Mouse (Mus musculus) gastrocnemius, adult 8-10 months (tissue): Measurements from ENCODE around the gene Kcns3. TPM values are rescaled to one million over a fixed set of nuclear protein-coding genes. Genes with fewer than 3 reads are reported as not detected.

Experiments
- DNase-seq, 2 experiments: peaks; one replicate each; pipeline ENCODE4 v3.0.0; 2022; ENCODE audit warnings: low spot score in 2 of 2
- total RNA-seq, 4 experiments: library from RNA; stranded (reverse); gene quantifications; 2 replicates each; pipeline ENCODE4 v1.2.4; 2022

Kcns3 gene
- total RNA-seq: 1 to 10 TPM in 1 of 4 experiments, under 1 TPM in 3; 0.65 to 1.1 (median 0.75) TPM

DNA sequence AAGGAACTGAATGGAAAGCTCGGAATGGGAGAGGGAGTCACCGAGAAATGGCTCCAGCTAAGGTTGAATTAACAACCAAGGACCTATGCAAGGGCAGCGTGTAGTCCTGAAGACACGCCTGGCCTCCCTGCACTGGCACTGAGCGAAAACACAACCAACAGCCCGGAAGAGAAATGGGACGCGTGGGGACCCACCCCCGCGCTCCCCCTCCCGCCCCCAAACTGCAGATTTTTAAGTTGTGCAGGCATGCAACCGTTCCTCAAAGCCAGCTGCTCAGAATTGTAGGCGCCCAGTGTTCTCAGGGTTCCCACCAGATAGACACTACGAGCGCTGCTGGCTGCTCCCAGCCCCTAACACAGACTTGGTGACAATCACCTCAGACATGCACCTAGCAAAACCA is at the start of gene Kcns3:
Gene Kcns3 (minus strand): TSS at position 42 of the 400 bp plus-strand sequence.
- no peak for DNase-seq

DNA sequence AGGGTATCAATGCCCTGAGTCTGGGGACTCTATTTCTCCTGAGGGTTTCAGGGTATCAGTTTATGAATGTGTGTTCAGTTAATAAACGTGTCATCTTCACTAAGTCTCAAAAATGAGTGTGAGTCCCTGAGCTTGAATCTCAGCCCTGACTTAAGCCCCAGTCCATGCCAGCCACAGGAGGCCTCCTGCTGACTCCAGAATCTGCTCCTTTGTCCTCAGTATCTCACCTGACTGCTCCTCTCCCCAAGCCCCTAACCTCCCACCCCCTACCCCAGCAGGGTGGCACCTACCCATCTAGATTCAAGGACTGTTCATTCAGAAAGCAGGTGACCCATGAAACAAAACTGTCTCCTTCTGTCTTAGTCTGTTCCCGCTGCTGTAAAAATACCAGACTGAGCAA is 47.7 kb upstream of the Kcns3 start:
- no peak for DNase-seq

DNA sequence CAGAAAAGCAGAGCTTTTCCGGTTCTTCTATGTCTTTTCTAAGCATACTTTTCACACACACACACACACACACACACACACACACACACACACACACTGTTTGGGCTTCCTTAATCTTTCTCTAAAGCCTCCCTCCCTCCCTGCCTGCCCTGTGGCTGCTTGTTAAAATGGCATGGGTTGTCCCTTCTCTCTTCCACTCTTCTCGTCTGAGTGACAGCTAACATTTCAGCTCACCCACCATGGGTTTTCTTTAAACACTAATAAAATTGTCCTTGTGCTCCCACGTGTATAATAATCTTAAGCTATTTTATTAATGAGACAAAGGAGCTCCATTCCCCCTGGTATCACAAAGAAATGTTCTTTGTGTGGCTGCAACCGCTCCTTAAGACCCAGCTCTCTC is 47.2 kb upstream of the Kcns3 start:
- DNase-seq: no peak

GRCm38 (mm10) chr12:11196830-11197229 is 46.0 kb upstream of the Kcns3 start:
- DNase-seq: no peak

DNA sequence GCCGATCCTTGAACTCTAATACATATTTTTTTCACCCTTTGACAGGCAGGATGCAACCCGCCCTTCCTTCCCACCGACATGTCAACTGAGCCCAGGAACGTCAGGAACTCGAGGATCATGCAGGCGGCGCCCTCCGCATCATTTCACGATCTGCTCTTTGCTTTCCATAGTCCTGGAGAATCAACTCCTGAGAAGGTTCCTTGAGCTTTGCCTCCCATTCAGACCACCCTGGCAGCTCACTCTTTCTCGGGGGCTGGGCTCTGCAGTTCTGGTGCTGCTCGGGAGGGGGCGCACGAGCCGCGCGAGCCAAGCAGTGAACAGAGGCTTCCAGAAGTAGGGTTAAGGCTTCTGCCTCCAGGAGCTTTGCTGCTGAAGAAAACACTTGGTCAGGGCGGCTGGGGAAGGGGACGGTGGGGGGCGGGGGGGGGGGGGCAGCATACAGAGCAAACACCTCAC is 45.3 kb upstream of the Kcns3 start:
- peak; percentile 73 to 80 for DNase-seq

GRCm38 (mm10) chr12:11195031-11195430 is 44.2 kb upstream of the Kcns3 start:
- no peak for DNase-seq

DNA sequence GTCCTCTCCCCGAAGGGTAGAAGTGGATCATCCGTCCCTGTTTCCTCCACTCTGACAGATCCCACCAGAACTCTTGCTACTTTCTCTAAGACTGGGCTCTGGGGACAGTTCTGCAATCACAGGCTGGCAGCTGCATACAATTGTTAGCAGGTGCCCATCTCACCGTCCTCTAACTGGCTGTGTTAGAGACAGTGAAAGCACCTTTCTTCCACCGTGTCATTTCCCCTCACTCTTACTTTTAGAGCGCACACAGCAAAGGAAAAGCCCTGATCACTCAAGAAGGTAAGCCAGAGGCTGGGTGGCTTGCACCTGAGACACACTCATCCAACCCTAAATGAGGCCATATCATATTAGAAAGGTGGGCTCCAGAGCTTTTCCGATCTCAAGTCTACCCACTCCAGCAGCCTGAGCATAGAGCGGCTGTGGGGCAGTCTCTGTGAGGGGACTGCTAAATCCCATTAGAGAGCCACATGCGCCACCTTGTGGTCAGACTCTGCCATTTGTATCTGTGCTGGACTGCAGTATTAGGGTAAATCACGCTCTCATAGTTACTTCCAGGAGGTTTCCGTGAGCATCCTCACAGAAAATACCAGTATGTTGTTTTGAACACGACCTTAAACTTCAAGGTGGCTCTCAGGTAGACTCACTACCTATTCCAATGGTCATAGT is 27.8 kb upstream of the Kcns3 start:
- peak; percentile 73 to 76 for DNase-seq

DNA sequence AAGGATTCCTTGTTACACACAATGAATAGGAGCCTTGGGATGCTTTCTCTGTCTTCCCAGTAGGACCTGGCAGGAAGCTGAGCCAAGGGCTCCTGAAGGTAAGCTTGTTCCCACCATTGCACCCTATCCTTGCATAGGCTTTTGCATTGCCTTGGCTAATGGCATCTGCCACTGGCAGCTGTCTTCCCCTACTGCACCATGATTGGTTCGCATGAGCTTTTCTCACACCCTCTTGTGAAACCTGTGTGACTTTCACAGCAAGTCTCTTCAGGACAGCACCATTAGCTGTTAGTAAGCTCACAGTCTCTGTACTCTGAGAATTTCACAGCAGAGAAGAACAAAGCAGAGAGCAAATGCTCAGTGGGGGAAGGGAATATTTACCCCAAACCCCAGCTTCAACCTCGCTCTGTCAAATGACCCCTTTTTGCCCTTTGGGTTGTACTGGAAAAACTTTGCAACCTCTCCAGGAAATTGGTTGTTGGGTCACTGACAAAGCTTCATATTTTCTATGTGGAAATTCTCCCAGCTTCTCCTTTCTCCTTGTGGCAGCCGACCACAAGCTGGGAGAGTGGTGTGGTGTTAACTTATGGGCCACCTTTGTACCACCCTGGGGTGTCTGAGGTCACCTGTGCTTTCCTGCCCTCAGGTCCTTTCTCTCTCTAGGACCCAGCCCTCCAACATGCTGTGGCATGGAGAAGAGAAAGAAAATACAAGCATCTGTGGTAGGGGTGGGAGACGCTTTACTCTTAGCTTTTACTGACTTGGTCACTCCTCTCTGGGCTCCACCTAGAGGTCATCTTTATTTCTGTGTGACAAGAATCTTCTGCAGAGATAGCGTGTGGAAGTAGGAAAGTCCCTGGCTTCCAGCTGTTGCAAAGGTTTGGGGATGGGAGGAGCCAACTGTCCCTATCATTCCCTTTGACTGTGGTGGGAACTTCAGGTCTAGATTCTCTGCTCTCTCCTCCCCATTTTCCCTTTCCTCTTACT is 26.8 kb upstream of the Kcns3 start:
- no peak for DNase-seq

GRCm38 (mm10) chr12:11158670-11159069 is 7.8 kb upstream of the Kcns3 start:
- no peak for DNase-seq

GRCm38 (mm10) chr12:11155123-11155522 is 4.3 kb upstream of the Kcns3 start:
- no peak for DNase-seq

DNA sequence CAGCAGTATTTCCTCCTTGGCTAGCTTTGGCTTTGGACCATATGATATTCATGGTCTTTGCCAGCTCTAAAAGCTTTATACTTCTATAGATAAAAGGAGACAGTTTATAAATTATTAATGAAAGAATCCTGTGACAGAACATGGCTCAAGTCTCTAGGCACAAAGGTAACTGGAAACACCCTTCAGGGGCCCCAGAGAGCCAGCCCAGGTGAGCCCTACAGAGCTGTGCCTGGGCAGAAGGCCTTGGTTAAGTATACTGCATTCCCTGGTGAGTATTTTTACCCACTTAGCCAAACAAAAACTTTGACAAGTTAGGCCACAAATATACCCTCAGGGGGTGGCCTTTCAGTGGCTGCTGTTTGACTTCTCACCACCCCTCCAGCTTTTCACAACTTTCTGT is 2.7 kb upstream of the Kcns3 start:
- DNase-seq: no peak

DNA sequence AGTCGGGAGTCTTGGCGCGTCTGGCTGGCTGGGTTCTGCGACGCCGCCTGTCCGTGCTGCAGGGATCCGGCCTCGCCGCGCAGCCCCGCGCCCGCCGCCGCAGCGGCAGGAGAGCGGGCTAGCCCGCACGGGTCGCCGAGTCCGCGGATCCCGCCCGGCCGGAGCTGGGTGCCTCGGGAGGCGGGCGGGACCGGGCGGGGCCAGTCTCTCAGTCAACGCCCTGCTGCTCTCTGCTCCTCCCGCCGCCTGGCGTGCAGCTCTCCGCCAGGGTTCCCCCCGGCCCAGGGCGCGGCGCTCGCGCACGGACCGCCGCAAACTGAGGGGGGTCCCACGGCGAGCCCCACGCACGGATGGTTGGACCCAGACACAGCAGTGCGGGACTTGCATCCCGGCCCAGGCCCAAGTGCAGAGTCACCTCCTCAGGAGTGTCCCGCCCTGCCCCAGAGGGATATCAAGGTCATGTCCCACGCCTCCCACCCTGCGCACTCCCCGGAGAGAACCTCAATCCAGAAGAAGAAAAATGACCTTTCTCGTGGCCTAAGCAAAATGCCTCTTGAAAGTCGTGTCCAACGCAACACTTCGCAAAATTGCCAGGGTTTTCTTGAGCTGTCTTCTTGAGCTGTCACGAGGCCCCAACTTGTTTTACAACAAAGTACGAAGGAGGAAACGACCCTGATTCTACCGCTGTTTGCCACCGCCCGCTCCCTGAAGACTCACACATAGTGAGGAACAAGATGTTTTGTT is 492 bp downstream of the Kcns3 start:
- peak; percentile 3 to 22 for DNase-seq

DNA sequence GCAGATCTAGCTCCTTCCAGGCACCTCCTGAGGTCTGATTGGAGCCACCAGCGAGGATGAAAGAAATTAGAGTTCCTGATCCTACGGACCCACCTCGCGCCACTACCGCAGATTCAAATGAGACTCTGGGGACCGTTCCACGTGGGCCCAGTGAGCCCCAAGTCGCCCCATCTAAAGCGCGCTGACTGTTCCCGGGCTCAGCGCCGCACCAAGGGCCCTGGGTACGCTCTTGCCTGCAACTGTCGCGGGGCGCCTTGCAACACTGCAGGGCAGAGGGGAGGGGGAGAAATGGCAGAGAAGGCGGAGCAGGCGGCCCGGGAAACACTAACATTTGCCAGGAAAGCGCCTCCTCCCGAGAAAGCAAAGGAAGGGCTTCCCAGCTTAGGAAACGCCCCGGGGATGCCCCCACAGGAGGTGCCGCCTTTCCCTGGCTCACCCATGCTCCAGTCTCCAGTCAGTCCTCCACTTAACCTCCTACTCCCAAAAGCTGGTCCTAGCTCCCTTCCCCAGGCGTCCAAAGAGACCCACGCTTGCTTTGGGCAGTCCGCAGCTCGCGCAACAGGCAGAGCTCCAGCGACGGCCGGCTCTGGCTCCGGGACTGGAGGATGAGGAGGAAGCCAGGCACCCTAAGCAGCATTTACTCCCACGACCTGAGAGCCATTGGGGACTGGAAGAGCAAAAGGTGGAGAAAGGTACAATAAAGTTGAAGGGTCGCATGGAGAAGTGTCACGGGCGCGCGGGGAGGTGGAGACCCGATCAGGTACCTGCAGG is 1.2 kb downstream of the Kcns3 start:
- DNase-seq: peak; percentile 15 to 38

GRCm38 (mm10) chr12:11149121-11149420 is 1.8 kb downstream of the Kcns3 start:
- DNase-seq: no peak

- DNase-seq: no peak
Observed at GRCm38 (mm10) chr12:11144894-11145293, 6.0 kb downstream of the Kcns3 start.

GRCm38 (mm10) chr12:11132418-11132817 is 18.4 kb downstream of the Kcns3 start:
- no peak for DNase-seq

DNA sequence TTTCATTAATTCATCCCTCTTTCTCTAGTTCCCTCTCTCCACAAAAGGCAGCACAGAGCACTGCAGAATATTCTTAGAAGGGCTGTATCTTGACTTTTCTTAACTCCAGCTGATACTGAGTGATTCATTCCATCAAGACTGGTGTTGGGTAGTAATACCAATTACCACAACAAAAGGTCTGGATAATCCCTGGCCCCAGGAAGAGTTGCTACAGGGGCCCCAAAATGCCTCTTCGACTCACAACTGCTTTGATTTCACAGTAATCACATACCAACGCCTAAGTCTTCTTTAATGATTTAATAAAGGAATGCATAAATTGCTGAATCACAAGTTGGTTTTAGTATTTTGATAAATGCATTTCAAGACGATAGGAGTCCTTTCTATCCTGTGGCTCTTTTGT is 21.7 kb downstream of the Kcns3 start:
- DNase-seq: no peak

GRCm38 (mm10) chr12:11126186-11126759 is 24.6 kb downstream of the Kcns3 start:
- DNase-seq: no peak

DNA sequence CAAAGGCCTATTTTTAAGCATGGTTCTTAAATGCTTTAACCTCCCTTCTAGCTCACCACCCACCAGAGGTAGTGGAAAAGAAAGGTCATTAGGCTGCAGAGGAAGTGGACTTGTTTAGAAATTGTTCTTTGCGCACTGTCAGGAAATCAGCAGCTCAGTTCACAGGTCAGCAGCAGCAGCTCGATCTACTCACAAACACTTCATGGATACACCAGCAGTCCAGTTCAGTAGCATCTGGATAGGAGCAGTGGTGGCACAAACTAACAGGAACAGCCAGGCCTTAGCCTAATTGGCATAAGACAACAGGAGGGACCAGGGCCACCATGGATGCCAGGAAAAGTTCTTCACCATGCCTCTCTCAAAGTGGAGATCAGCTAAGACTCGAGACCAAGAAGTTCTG is 49.3 kb downstream of the Kcns3 start:
- no peak for DNase-seq

DNA sequence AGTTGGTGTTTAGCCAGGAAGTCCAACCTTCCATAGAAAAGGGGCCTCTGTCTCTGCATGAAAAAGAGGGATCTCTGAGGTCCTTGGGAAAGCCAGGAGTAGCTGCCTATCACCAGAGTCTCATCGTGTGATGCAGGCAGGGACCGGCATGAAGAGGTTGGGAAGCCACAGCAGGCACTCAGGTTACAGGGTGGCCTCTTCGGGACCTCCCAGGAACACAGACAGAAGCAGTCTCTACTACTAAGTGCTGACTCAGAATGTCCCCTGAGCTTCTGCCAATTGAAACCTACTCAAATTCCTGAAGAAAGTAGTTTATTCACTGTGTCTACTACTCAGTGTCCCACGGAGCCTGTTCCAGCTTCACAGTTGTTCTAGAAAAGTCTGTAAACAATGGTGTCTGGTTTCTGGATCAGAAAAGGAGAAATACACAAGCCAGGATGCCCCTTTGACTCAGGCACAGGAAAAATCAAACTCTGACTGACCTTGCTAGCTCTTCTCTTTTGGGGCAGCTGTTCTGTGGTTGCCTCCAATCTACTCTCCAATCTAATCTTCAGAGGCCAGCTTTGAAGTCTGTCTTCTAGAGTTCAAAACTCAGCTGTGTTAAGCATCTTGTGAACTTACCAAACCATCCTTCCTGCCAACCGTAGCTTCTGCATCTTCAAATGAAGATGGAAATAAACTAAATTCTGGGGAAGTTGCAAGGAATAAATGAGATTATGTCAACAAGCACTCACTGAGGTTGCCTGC is 62.1 kb downstream of the Kcns3 start:
- no peak for DNase-seq
